Mouse (Mus musculus) ES-E14 (cell line): ENCODE data around the gene Hebp1.

Source experiments
- CHD2 ChIP-seq: IDR thresholded peaks from 2 replicates; pipeline ENCODE4 v1.6.1; 2014; ENCODE audit warnings: mild to moderate bottlenecking, low read depth, low read length, inconsistent platforms
- HCFC1 ChIP-seq: IDR thresholded peaks from 2 replicates; pipeline ENCODE4 v1.6.1; 2012; ENCODE audit warnings: low read length, inconsistent platforms, borderline replicate concordance; ENCODE audit not compliant: insufficient read depth
- MAFK ChIP-seq: IDR thresholded peaks from 2 replicates; pipeline ENCODE4 v1.6.1; 2014; ENCODE audit warnings: mild to moderate bottlenecking, low read depth, low read length, inconsistent platforms; ENCODE audit not compliant: insufficient read depth
- ZC3H11A ChIP-seq: IDR thresholded peaks from 2 replicates; pipeline ENCODE4 v1.6.1; 2012; ENCODE audit warnings: low read depth, mild to moderate bottlenecking, inconsistent platforms, low read length, borderline replicate concordance
- ZNF384 ChIP-seq: IDR thresholded peaks from 2 replicates; pipeline ENCODE4 v1.6.1; 2012; ENCODE audit warnings: low read depth, low read length, inconsistent platforms

GRCm38 (mm10) chr6:135144516-135144915 lies 53.3 kb downstream of the Hebp1 start:
- TF ChIP-seq ZNF384 (no peak), ZC3H11A (peak; percentile 75), HCFC1 (no peak), CHD2 (no peak), MAFK (0 out of 2 replicates have a peak, but pooled peaks have one; percentile 14)
